Comparison of ENCODE assay signal across 14 mouse cellular contexts in genomic region chr8:115199616-115200150, GRCm38 (mm10).
DNase-seq lines count a peak whose midpoint lies in the region; ATAC-seq and TF ChIP-seq lines count a peak whose summit lies in the region.
"Had no signal": no experiment of that assay in that cellular context is flagged by ENCODE, and none has a peak within 500 bp of the region (broad histone marks: within the 10 kb centered on the region; RNA-seq: fewer than 3 reads in every experiment).

No protein-coding gene starts in this region.

- no peak for ATAC-seq in embryonic facial prominence, embryonic 13.5 days (ENCODE audit: insufficient number of reproducible peaks, insufficient read depth, low FRiP score, low TSS enrichment, low read depth)
- no peak for ATAC-seq in hindbrain, embryonic 12.5 days (ENCODE audit: low FRiP score)
- no peak for ATAC-seq in midbrain, embryonic 12.5 days (ENCODE audit: low FRiP score, low read depth)
- ATAC-seq in midbrain, postnatal 0 days (ENCODE audit: low FRiP score) = no peak
- ATAC-seq in kidney, embryonic 14.5 days (ENCODE audit: low FRiP score, low TSS enrichment) = no peak
- ATAC-seq: liver, embryonic 12.5 days had no signal

- no peak overlapping the region for H3K27ac ChIP-seq in embryonic facial prominence, embryonic 13.5 days
- H3K27ac ChIP-seq in embryonic facial prominence, embryonic 10.5 days (replicated peaks) = no peak overlapping the region
- H3K27ac ChIP-seq in hindbrain, embryonic 10.5 days = no peak overlapping the region
- H3K27ac ChIP-seq in hindbrain, embryonic 12.5 days = no peak overlapping the region
- no peak overlapping the region for H3K27ac ChIP-seq in midbrain, embryonic 12.5 days (replicated peaks)
- no peak overlapping the region for H3K27ac ChIP-seq in midbrain, postnatal 0 days (ENCODE audit: low read depth, low read length)
- peak overlapping the region; percentile 44 for H3K27ac ChIP-seq in testis, adult 2 months (ENCODE audit: control insufficient read depth, insufficient read depth, low read depth, low read length)
- H3K27ac ChIP-seq in kidney, embryonic 14.5 days (ENCODE audit: low read depth, low read length) = no peak overlapping the region
- H3K27ac ChIP-seq: heart, adult 2 months; hindbrain, embryonic 14.5 days; liver, embryonic 12.5 days had no signal

- peaks cover 40% of the 10 kb centered on the region for H3K27me3 ChIP-seq in embryonic facial prominence, embryonic 13.5 days
- peaks cover 51% of the 10 kb centered on the region for H3K27me3 ChIP-seq in embryonic facial prominence, embryonic 10.5 days (replicated peaks; ENCODE audit: low read depth, poor library complexity, severe bottlenecking)
- peaks cover 31% of the 10 kb centered on the region for H3K27me3 ChIP-seq in hindbrain, embryonic 10.5 days (ENCODE audit: insufficient read depth, poor library complexity, severe bottlenecking)
- H3K27me3 ChIP-seq in hindbrain, embryonic 12.5 days = peaks cover 19% of the 10 kb centered on the region
- H3K27me3 ChIP-seq in midbrain, embryonic 12.5 days = peaks cover 28% of the 10 kb centered on the region
- no peaks in the 10 kb centered on the region for H3K27me3 ChIP-seq in midbrain, postnatal 0 days (ENCODE audit: insufficient read depth, low read length)
- H3K27me3 ChIP-seq in testis, adult 2 months (ENCODE audit: control insufficient read depth, insufficient read depth, low read length) = no peaks in the 10 kb centered on the region
- no peaks in the 10 kb centered on the region; the same call in 1 of the 2 replicates for H3K27me3 ChIP-seq in kidney, embryonic 14.5 days (ENCODE audit: control insufficient read depth, insufficient read depth, low read length)

- no peak for DNase-seq in embryonic facial prominence, embryonic 10.5 days (ENCODE audit: low spot score)
- DNase-seq in hindbrain, embryonic 10.5 days (ENCODE audit: low spot score) = peak; percentile 12
- DNase-seq in midbrain, postnatal 0 days (ENCODE audit: low spot score) = no peak
- DNase-seq: cerebellum, adult 2 months; embryo, embryonic 11 days; heart, adult 2 months; kidney, adult 11 months had no signal

- H3K9me3 ChIP-seq in embryonic facial prominence, embryonic 13.5 days = no peaks in the 10 kb centered on the region
- H3K9me3 ChIP-seq in embryonic facial prominence, embryonic 10.5 days = no peaks in the 10 kb centered on the region
- H3K9me3 ChIP-seq in hindbrain, embryonic 10.5 days = 0 out of 2 replicates have a peak, but pooled peaks cover 6% of the 10 kb centered on the region
- H3K9me3 ChIP-seq in hindbrain, embryonic 12.5 days (replicated peaks) = no peaks in the 10 kb centered on the region
- H3K9me3 ChIP-seq in midbrain, embryonic 12.5 days = no peaks in the 10 kb centered on the region
- H3K9me3 ChIP-seq in midbrain, postnatal 0 days (ENCODE audit: low read length) = no peaks in the 10 kb centered on the region
- H3K9me3 ChIP-seq in kidney, embryonic 14.5 days (ENCODE audit: control insufficient read depth, low read length) = no peaks in the 10 kb centered on the region

- no peak overlapping the region for H3K4me3 ChIP-seq in embryonic facial prominence, embryonic 13.5 days
- H3K4me3 ChIP-seq in embryonic facial prominence, embryonic 10.5 days = no peak overlapping the region
- no peak overlapping the region for H3K4me3 ChIP-seq in hindbrain, embryonic 10.5 days
- no peak overlapping the region for H3K4me3 ChIP-seq in hindbrain, embryonic 12.5 days
- no peak overlapping the region for H3K4me3 ChIP-seq in midbrain, embryonic 12.5 days
- no peak overlapping the region for H3K4me3 ChIP-seq in midbrain, postnatal 0 days (ENCODE audit: low read depth, low read length)
- H3K4me3 ChIP-seq in testis, adult 2 months (ENCODE audit: control insufficient read depth, low read depth, low read length) = no peak overlapping the region
- H3K4me3 ChIP-seq in kidney, embryonic 14.5 days (ENCODE audit: low read length) = no peak overlapping the region
- H3K4me3 ChIP-seq: heart, adult 2 months; liver, embryonic 12.5 days had no signal

- no peak overlapping the region for H3K9ac ChIP-seq in embryonic facial prominence, embryonic 13.5 days
- no peak overlapping the region for H3K9ac ChIP-seq in hindbrain, embryonic 12.5 days
- H3K9ac ChIP-seq in midbrain, embryonic 12.5 days (replicated peaks) = no peak overlapping the region
- no peak overlapping the region for H3K9ac ChIP-seq in midbrain, postnatal 0 days (replicated peaks; ENCODE audit: low read length, poor library complexity, severe bottlenecking)
- no peak overlapping the region for H3K9ac ChIP-seq in kidney, embryonic 14.5 days (ENCODE audit: low read depth, low read length)
- H3K9ac ChIP-seq: hindbrain, embryonic 14.5 days; liver, embryonic 12.5 days had no signal

- H3K36me3 ChIP-seq in embryonic facial prominence, embryonic 13.5 days = no peaks in the 10 kb centered on the region
- no peaks in the 10 kb centered on the region for H3K36me3 ChIP-seq in embryonic facial prominence, embryonic 10.5 days (replicated peaks)
- H3K36me3 ChIP-seq in hindbrain, embryonic 10.5 days = no peaks in the 10 kb centered on the region
- H3K36me3 ChIP-seq in hindbrain, embryonic 12.5 days = no peaks in the 10 kb centered on the region
- H3K36me3 ChIP-seq in midbrain, embryonic 12.5 days = no peaks in the 10 kb centered on the region
- no peaks in the 10 kb centered on the region for H3K36me3 ChIP-seq in midbrain, postnatal 0 days (ENCODE audit: insufficient read depth, low read length)
- no peaks in the 10 kb centered on the region for H3K36me3 ChIP-seq in testis, adult 2 months (ENCODE audit: control insufficient read depth, insufficient read depth, low read length)
- no peaks in the 10 kb centered on the region for H3K36me3 ChIP-seq in kidney, embryonic 14.5 days (ENCODE audit: control insufficient read depth, insufficient read depth, low read length)
- H3K36me3 ChIP-seq: liver, embryonic 12.5 days had no signal

- WGBS in embryonic facial prominence, embryonic 13.5 days = 18% methylated on average over 14 of the region's 14 CpGs
- WGBS in embryonic facial prominence, embryonic 10.5 days = 21% methylated on average over 14 of the region's 14 CpGs
- WGBS in hindbrain, embryonic 10.5 days = 19% methylated on average over 14 of the region's 14 CpGs
- WGBS in hindbrain, embryonic 12.5 days = 22% methylated on average over 14 of the region's 14 CpGs
- WGBS in midbrain, embryonic 12.5 days = 17% methylated on average over 14 of the region's 14 CpGs
- WGBS in midbrain, postnatal 0 days = 25% methylated on average over 14 of the region's 14 CpGs
- 23% methylated on average over 14 of the region's 14 CpGs for WGBS in kidney, embryonic 14.5 days

- peaks cover 33% of the 10 kb centered on the region for H3K4me1 ChIP-seq in embryonic facial prominence, embryonic 13.5 days
- H3K4me1 ChIP-seq in embryonic facial prominence, embryonic 10.5 days = peaks cover 17% of the 10 kb centered on the region
- peaks cover 20% of the 10 kb centered on the region; the same call in 1 of the 2 replicates for H3K4me1 ChIP-seq in hindbrain, embryonic 10.5 days (replicated peaks)
- no peaks in the 10 kb centered on the region; the same call in 1 of the 2 replicates for H3K4me1 ChIP-seq in hindbrain, embryonic 12.5 days
- H3K4me1 ChIP-seq in midbrain, embryonic 12.5 days = peaks cover 19% of the 10 kb centered on the region
- no peaks in the 10 kb centered on the region for H3K4me1 ChIP-seq in midbrain, postnatal 0 days (ENCODE audit: insufficient read depth, low read length)
- H3K4me1 ChIP-seq in testis, adult 2 months (ENCODE audit: control insufficient read depth, insufficient read depth, low read length) = peaks cover 2% of the 10 kb centered on the region; the same call in 1 of the 2 replicates
- H3K4me1 ChIP-seq in kidney, embryonic 14.5 days (ENCODE audit: control insufficient read depth, insufficient read depth, low read length) = no peaks in the 10 kb centered on the region
- H3K4me1 ChIP-seq: liver, embryonic 12.5 days had no signal

- TF ChIP-seq CTCF in midbrain, postnatal 0 days (IDR thresholded peaks at IDR 0.05) = no peak
- no peak for TF ChIP-seq CTCF in testis, adult 2 months (IDR thresholded peaks at IDR 0.05; ENCODE audit: control insufficient read depth, insufficient read depth, insufficient replicate concordance, low read depth, low read length)

- H3K4me2 ChIP-seq in embryonic facial prominence, embryonic 13.5 days = peak overlapping the region; percentile 30
- H3K4me2 ChIP-seq in hindbrain, embryonic 12.5 days (replicated peaks) = no peak overlapping the region
- H3K4me2 ChIP-seq in midbrain, embryonic 12.5 days (replicated peaks) = 0 out of 2 replicates have a peak overlapping the region, but pooled peaks have one; percentile 2
- H3K4me2 ChIP-seq in midbrain, postnatal 0 days (ENCODE audit: low read depth, low read length, poor library complexity, severe bottlenecking) = no peak overlapping the region
- H3K4me2 ChIP-seq in kidney, embryonic 14.5 days (replicated peaks; ENCODE audit: low read depth, low read length) = no peak overlapping the region
- H3K4me2 ChIP-seq: hindbrain, embryonic 14.5 days; liver, embryonic 12.5 days had no signal

- no peak for TF ChIP-seq POLR2A in testis, adult 2 months (IDR thresholded peaks at IDR 0.05; ENCODE audit: control insufficient read depth, low read depth, low read length)

Comparison
In these comparisons a context has a peak if more than half of its experiments do, and no peak if none do; other contexts are left out.
1. H3K4me2 ChIP-seq: peak in embryonic facial prominence, embryonic 13.5 days (single experiment) and midbrain, embryonic 12.5 days (single experiment); none in hindbrain, embryonic 12.5 days (single experiment), midbrain, postnatal 0 days (single experiment) and kidney, embryonic 14.5 days (single experiment).